Mouse (Mus musculus): Measurements from ENCODE around the gene B3gnt2. TPM values are rescaled to one million over a fixed set of nuclear protein-coding genes. Genes with fewer than 3 reads are reported as not detected.

The B3gnt2 gene
- 2.3 and 4.6 TPM in 2 replicates for polyA plus RNA-seq (2014; fragmentation: Nextera tagmentation; extraction: Ambion mirVana)

DNA sequence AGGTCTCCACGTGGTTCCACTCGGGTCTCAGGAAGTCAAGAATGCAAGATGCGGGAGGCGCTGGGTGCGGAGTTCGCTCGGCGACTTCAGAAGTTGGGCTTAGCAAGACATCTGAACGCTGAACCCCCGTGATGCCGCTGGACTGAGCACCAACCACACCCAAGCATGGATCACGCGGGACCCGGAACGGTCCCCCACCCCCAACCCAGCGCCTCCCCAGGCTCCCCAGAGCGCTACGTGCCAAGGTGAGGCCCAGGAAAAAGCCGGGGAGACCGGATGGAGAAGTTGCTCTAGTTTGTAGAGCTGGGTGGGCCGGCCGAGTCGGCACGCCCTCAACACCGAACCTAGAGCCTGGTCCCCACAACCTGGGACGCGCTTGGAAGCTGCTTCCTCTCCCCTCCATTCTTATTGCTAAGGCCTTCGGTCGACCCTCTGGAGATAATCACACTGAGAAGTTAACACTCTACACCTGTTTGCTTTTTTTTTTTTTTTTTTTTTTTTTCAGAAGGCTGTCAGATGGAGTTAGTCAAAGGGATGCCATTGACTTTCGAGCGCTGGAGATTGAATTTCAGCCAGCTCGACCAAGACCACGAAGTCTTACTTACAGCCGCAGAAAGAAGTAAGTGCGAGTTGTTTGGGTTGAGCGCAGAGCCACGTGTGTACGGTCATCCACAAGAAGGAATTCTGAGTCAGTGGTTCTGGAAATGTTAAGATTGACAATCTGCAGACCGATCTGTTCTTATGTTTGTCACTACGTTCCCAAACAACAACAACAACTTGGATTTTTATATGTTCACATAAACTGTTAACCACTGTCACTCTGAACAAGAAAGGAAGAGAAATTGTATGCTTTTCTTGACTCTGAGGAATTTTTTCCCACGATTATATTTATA, at the start of gene B3gnt2:
Gene B3gnt2 (minus strand): TSS at position 627 of the 893 bp plus-strand sequence.
- Histone ChIP-seq H3K36me3 (replicated peaks; ENCODE audit: control insufficient read depth, insufficient read depth) (no peaks in the 10 kb centered on the region), H3K9ac (peak within 1 kb of the TSS; percentile 61), H3K4me2 (replicated peaks) (peak within 1 kb of the TSS; percentile 99), H3K27ac (0 out of 2 replicates have a peak within 1 kb of the TSS, but pooled peaks have one; percentile 32), H3K4me3 (replicated peaks; ENCODE audit: low read length) (peak within 1 kb of the TSS; percentile 81), H3K4me1 (replicated peaks; ENCODE audit: control insufficient read depth, insufficient read depth, low read length) (peaks cover 14% of the 10 kb centered on the region), H3K9me3 (ENCODE audit: control insufficient read depth, low read length) (no peaks in the 10 kb centered on the region), H3K27me3 (ENCODE audit: control insufficient read depth, insufficient read depth, low read length) (peaks cover 71% of the 10 kb centered on the region)
- 5% methylated on average over 41 of the region's 41 CpGs for WGBS
- DNase-seq (ENCODE audit: low spot score) (no peak), ATAC-seq (ENCODE audit: low FRiP score) (0 out of 2 replicates have a peak, but pooled peaks have one; percentile 4)

DNA sequence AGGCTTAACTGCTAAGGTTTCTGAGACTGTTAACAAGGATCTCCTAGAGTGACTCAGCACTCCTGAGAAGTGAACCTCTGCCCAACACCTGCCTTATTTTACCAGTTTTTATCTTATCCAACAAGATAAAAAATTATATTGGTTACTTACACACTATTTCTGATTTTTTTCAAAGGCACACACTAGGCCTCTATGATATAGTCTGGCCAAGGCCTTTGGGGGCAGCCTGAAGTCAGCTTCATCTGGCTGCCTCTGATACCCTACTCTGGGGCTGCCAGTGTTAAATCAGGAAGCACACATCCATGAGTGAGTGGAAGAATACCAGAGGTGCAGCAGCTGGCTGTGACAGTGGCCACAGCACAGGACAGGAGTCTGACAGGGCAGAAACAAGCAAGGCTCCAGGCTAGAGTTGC, 45.7 kb upstream of the B3gnt2 start:
- no peaks in the 10 kb centered on the region for H3K36me3 ChIP-seq (replicated peaks; ENCODE audit: control insufficient read depth, insufficient read depth)
- H3K4me2 ChIP-seq (replicated peaks): no peak overlapping the region
- no peaks in the 10 kb centered on the region for H3K27me3 ChIP-seq (ENCODE audit: control insufficient read depth, insufficient read depth, low read length)
- DNase-seq (ENCODE audit: low spot score): no peak
- no peaks in the 10 kb centered on the region for H3K9me3 ChIP-seq (ENCODE audit: control insufficient read depth, low read length)
- H3K4me1 ChIP-seq (replicated peaks; ENCODE audit: control insufficient read depth, insufficient read depth, low read length): no peaks in the 10 kb centered on the region
- no peak overlapping the region for H3K9ac ChIP-seq
- ATAC-seq (ENCODE audit: low FRiP score): no peak
- H3K27ac ChIP-seq: no peak overlapping the region
- H3K4me3 ChIP-seq (replicated peaks; ENCODE audit: low read length): no peak overlapping the region

DNA sequence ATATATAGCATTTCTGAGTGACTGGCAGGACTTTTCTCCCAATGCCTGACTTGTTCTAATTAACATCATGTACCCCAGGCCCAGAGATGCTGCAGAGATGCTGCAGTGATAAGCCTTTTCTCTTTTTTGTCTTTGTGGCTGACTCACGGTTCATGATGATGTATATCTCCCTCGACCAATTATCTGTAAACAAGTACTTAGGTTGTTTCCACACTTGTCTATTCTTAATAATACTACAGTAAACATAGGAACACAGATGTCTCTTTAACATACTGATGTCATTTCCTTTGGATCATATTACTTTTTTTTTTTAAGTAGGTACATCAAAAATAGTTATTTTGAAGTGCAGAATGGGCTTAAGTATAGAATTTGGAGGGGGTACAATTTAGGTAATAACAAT, 42.2 kb upstream of the B3gnt2 start:
- Histone ChIP-seq H3K36me3 (replicated peaks; ENCODE audit: control insufficient read depth, insufficient read depth) (peaks cover 6% of the 10 kb centered on the region), H3K4me2 (replicated peaks) (no peak overlapping the region), H3K4me3 (replicated peaks; ENCODE audit: low read length) (no peak overlapping the region), H3K27me3 (ENCODE audit: control insufficient read depth, insufficient read depth, low read length) (no peaks in the 10 kb centered on the region), H3K27ac (no peak overlapping the region), H3K4me1 (replicated peaks; ENCODE audit: control insufficient read depth, insufficient read depth, low read length) (no peaks in the 10 kb centered on the region), H3K9me3 (ENCODE audit: control insufficient read depth, low read length) (no peaks in the 10 kb centered on the region), H3K9ac (no peak overlapping the region)
- WGBS: 80% methylated on average over 2 of the region's 2 CpGs
- DNase-seq (ENCODE audit: low spot score) (no peak), ATAC-seq (ENCODE audit: low FRiP score) (no peak)

DNA sequence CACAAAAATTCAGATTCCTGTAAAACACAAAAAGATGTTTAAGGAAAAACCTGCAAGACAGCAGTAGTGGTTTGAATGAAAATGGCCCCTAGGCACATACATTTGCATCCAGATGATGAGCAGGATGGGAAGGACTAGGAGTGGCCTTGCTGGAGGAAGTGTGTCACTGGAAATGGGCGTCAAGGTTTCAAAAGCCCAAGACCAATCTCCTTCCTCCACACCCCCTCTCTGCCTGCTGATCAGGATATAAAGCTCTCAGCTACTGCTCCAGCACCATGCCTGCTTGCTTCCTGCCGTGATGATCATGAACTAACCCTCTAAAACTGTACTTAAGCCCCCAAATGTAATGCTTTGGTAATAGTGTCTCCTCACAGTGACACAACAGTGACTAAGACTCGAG, 39.3 kb upstream of the B3gnt2 start:
- ATAC-seq (ENCODE audit: low FRiP score) (no peak), DNase-seq (ENCODE audit: low spot score) (no peak)
- Histone ChIP-seq H3K27ac (no peak overlapping the region), H3K27me3 (ENCODE audit: control insufficient read depth, insufficient read depth, low read length) (no peaks in the 10 kb centered on the region), H3K4me3 (replicated peaks; ENCODE audit: low read length) (no peak overlapping the region), H3K4me2 (replicated peaks) (no peak overlapping the region), H3K9me3 (ENCODE audit: control insufficient read depth, low read length) (no peaks in the 10 kb centered on the region), H3K4me1 (replicated peaks; ENCODE audit: control insufficient read depth, insufficient read depth, low read length) (no peaks in the 10 kb centered on the region), H3K36me3 (replicated peaks; ENCODE audit: control insufficient read depth, insufficient read depth) (peaks cover 6% of the 10 kb centered on the region), H3K9ac (no peak overlapping the region)
- WGBS: 89% methylated on average over 3 of the region's 3 CpGs

DNA sequence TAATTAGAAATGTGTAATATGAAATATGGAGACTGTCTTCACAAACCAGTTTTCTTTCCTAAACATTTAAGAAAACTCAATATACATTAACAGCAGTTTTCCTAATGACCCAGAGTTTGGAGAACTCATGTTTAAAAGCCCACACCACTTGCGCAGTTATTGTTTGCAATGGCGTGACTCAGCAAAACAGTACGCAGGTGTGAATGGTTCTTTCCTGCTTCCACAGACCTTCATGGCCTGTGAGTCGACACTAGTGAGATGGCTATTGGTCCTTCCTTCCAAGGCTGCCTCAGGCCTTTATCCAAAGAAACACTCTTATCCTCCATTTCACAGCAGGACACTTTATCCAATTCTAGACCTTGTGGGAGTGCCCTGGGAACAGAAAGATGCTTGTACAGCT, 36.9 kb upstream of the B3gnt2 start:
- no peaks in the 10 kb centered on the region for H3K9me3 ChIP-seq (ENCODE audit: control insufficient read depth, low read length)
- H3K36me3 ChIP-seq (replicated peaks; ENCODE audit: control insufficient read depth, insufficient read depth): peaks cover 6% of the 10 kb centered on the region
- WGBS: 98% methylated on average over 4 of the region's 4 CpGs
- ATAC-seq (ENCODE audit: low FRiP score) (no peak), DNase-seq (ENCODE audit: low spot score) (no peak)
- H3K4me3 ChIP-seq (replicated peaks; ENCODE audit: low read length): no peak overlapping the region
- no peaks in the 10 kb centered on the region for H3K4me1 ChIP-seq (replicated peaks; ENCODE audit: control insufficient read depth, insufficient read depth, low read length)
- H3K9ac ChIP-seq: no peak overlapping the region
- no peak overlapping the region for H3K4me2 ChIP-seq (replicated peaks)
- H3K27ac ChIP-seq: no peak overlapping the region
- H3K27me3 ChIP-seq (ENCODE audit: control insufficient read depth, insufficient read depth, low read length): no peaks in the 10 kb centered on the region

DNA sequence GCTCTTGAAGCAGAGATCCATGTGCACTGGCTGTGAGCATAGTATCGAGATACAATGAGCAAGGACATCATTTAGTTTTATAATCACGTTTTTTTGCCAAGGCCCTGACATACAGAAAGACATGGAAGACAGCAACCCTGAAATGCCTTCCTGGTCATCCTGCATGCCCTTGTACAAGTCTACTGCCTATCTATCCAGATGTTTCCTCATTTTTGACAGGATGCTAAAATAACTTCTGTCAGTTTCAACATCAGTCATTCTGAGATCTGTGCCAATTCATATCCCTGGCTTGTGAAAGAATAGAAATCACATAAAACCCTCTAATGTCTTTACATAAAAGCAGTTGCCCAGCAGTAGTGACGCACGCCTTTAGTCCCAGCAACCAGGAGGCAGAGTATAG, 36.4 kb upstream of the B3gnt2 start:
- Histone ChIP-seq H3K27me3 (ENCODE audit: control insufficient read depth, insufficient read depth, low read length) (no peaks in the 10 kb centered on the region), H3K4me2 (replicated peaks) (no peak overlapping the region), H3K27ac (no peak overlapping the region), H3K4me1 (replicated peaks; ENCODE audit: control insufficient read depth, insufficient read depth, low read length) (no peaks in the 10 kb centered on the region), H3K9ac (no peak overlapping the region), H3K4me3 (replicated peaks; ENCODE audit: low read length) (no peak overlapping the region), H3K36me3 (replicated peaks; ENCODE audit: control insufficient read depth, insufficient read depth) (peaks cover 6% of the 10 kb centered on the region), H3K9me3 (ENCODE audit: control insufficient read depth, low read length) (no peaks in the 10 kb centered on the region)
- no peak for ATAC-seq (ENCODE audit: low FRiP score)
- DNase-seq (ENCODE audit: low spot score): no peak
- WGBS: 98% methylated on average over 4 of the region's 4 CpGs

DNA sequence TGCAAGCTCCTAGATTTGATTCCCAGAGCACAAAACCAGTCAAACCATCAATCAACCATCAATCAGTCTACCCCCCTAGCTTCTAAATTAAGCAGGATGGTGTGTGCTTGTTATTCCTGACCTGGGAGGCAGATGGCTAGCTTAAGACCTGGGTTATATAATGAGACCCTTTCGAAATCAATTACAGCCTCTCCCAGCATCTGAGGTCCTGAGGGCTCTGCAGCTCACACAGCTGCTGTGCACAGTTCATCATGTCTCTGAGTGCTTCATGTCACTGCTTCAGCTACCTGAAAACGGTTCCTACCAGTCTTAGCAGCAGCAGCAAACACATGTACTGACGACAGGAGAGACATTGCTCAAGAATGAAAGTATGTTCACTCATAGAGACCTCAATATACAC, 32.3 kb upstream of the B3gnt2 start:
- no peaks in the 10 kb centered on the region for H3K36me3 ChIP-seq (replicated peaks; ENCODE audit: control insufficient read depth, insufficient read depth)
- WGBS: 49% methylated on average over 3 of the region's 3 CpGs
- no peaks in the 10 kb centered on the region for H3K4me1 ChIP-seq (replicated peaks; ENCODE audit: control insufficient read depth, insufficient read depth, low read length)
- H3K4me2 ChIP-seq (replicated peaks): no peak overlapping the region
- no peaks in the 10 kb centered on the region for H3K9me3 ChIP-seq (ENCODE audit: control insufficient read depth, low read length)
- no peak overlapping the region for H3K9ac ChIP-seq
- H3K4me3 ChIP-seq (replicated peaks; ENCODE audit: low read length): no peak overlapping the region
- DNase-seq (ENCODE audit: low spot score) (no peak), ATAC-seq (ENCODE audit: low FRiP score) (0 out of 2 replicates have a peak, but pooled peaks have one; percentile 14)
- H3K27me3 ChIP-seq (ENCODE audit: control insufficient read depth, insufficient read depth, low read length): no peaks in the 10 kb centered on the region
- H3K27ac ChIP-seq: no peak overlapping the region

DNA sequence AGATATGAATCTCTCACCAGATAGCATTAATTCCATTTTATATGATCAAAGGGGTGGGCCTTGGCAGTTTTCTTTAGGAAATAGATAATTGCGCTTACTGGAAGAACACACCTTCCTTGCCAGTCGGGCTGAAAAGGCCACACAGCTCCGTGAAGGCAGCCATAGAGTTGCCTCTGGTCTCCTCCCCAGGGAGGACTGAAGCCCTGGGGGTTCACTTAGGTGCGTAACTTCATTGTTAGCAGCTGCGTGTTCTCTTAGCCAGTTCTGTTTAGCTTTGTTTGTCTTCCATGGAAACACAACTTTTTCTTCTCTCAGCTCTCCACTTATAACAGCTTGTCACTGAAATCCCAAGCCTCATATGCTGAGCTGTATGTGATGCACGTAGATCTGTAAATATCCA, 31.7 kb upstream of the B3gnt2 start:
- H3K4me2 ChIP-seq (replicated peaks): no peak overlapping the region
- ATAC-seq (ENCODE audit: low FRiP score) (no peak), DNase-seq (ENCODE audit: low spot score) (no peak)
- no peak overlapping the region for H3K9ac ChIP-seq
- no peak overlapping the region for H3K4me3 ChIP-seq (replicated peaks; ENCODE audit: low read length)
- no peaks in the 10 kb centered on the region for H3K27me3 ChIP-seq (ENCODE audit: control insufficient read depth, insufficient read depth, low read length)
- H3K36me3 ChIP-seq (replicated peaks; ENCODE audit: control insufficient read depth, insufficient read depth): no peaks in the 10 kb centered on the region
- H3K27ac ChIP-seq: no peak overlapping the region
- no peaks in the 10 kb centered on the region for H3K9me3 ChIP-seq (ENCODE audit: control insufficient read depth, low read length)
- WGBS: 66% methylated on average over 6 of the region's 6 CpGs
- H3K4me1 ChIP-seq (replicated peaks; ENCODE audit: control insufficient read depth, insufficient read depth, low read length): no peaks in the 10 kb centered on the region

DNA sequence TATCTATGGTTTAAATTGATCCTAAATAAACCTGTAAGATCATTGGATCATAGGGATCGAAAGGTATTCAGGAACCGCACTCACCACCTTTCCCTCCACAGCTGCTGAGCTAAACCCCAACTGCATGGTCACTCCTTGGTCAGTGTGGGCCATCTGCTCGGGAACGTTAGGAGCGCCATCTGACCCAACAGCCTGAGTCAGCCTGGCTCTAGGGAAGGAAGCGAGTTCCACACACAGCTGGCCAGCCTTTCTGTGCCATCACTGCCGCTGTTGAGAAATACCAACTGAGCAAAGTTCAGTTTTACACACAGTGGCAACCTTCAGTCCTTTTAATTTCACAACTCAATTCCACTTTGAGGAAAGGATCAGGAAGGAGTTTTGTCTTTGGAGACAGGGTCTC, 31.1 kb upstream of the B3gnt2 start:
- no peak overlapping the region for H3K27ac ChIP-seq
- no peak for DNase-seq (ENCODE audit: low spot score)
- no peaks in the 10 kb centered on the region for H3K27me3 ChIP-seq (ENCODE audit: control insufficient read depth, insufficient read depth, low read length)
- no peak overlapping the region for H3K4me2 ChIP-seq (replicated peaks)
- H3K36me3 ChIP-seq (replicated peaks; ENCODE audit: control insufficient read depth, insufficient read depth): no peaks in the 10 kb centered on the region
- WGBS: 92% methylated on average over 7 of the region's 7 CpGs
- H3K9me3 ChIP-seq (ENCODE audit: control insufficient read depth, low read length): no peaks in the 10 kb centered on the region
- H3K4me1 ChIP-seq (replicated peaks; ENCODE audit: control insufficient read depth, insufficient read depth, low read length): no peaks in the 10 kb centered on the region
- no peak for ATAC-seq (ENCODE audit: low FRiP score)
- no peak overlapping the region for H3K4me3 ChIP-seq (replicated peaks; ENCODE audit: low read length)
- H3K9ac ChIP-seq: no peak overlapping the region

Measured in hindbrain, embryonic 14.5 days (tissue).